Mouse (Mus musculus): ENCODE measurements around the gene Gm49320. TPM values are rescaled to one million over a fixed set of nuclear protein-coding genes. Genes with fewer than 3 reads are reported as not detected.

The Gm49320 gene
- total RNA-seq, 1 experiment from 2014 or later = 1.4 TPM

DNA sequence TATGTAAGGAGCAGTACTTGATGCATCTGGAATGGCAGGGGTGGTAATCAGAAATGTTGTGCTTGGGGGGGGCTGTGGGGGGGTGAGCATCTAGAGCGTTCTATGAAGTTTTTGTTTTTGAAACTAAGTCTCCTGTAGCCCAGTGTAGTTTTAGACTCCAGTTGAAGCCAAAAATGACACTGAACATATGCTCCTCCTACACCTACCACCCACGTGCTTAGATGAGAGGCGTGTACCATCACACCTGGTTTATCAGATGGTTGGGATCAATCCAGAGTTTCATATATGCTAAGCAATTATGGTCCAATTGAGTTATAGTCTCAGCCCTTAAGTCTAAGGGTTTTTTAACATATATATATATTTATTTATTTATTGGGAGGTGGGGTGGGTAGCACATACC is 19.0 kb upstream of the Gm49320 start:
- no peak for ATAC-seq (ENCODE audit: extremely low read depth, insufficient number of reproducible peaks, low FRiP score, poor library complexity, severe bottlenecking)

DNA sequence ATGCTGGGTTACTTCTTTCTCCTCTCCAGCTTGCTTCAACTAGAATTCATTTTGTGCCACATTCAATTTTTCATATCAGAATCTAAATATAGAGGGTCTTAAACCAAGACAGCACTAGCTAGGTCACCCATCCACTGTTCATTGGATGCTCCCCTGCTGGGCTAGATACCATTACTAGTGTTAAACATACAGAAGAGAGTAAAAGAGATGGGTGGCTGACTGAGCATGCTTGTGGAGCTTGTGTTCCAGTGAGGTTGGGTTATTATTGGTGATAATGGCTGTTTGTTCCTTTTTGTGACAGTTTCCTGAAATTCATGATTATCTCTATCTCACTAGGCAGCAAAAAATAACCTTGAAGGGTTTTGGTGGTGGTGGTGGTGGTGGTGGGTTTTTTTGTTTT is 16.6 kb upstream of the Gm49320 start:
- no peak for ATAC-seq (ENCODE audit: extremely low read depth, insufficient number of reproducible peaks, low FRiP score, poor library complexity, severe bottlenecking)

DNA sequence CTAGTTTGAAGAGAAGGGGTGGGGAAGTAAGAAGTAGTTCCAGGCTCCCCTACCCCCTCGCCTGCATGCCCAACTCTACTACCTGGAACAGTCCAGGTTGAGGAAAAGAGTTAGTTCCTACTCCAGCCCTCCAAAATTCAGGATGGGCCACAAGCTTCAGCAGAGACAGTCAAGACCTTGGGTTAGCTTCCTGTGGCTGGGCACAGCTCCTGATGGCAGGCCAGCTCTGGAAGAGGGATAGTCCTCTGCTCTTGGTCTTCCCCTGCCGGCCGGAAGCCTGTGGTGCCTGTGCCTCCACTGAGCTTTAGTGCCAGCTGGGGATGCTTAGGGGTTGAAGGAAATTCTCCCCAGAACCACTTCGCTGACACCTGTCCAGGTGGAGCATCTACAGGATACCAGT is 12.3 kb upstream of the Gm49320 start:
- no peak for ATAC-seq (ENCODE audit: extremely low read depth, insufficient number of reproducible peaks, low FRiP score, poor library complexity, severe bottlenecking)

DNA sequence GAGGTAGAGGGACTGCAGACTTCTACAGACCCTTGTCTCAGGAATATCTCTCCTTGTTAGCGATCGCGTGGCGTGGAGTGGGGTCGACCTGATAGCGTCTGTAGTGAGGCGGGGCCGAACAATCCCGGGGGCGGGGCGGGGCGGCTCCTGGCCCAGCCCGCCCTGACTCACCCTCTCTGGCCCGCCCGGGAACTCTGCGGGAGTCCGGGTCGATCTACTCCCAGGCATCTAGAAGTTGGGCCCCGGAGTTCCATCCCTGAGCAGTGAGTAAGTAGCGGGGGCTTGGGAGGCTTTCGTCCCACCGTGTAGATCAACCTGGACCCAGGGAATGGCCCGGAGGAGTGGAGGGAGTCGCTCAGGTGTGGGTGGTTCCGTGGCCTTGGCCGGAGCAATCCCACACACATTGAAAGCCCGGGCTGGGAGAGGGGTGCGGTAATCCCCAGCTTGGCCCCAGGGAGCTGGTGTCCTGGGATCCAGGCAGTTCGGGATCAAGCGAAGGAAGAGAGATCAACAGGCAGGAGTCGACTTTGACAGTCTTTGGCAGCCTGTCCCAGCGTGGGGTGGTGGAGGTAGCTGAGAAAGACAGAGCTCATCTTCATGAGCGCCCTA is 11.8 kb upstream of the Gm49320 start, which contains the start of gene Lrrc8e:
TSS of gene Lrrc8e (plus strand) at position 89 of the 609 bp plus-strand sequence.
- ATAC-seq (ENCODE audit: extremely low read depth, insufficient number of reproducible peaks, low FRiP score, poor library complexity, severe bottlenecking) = no peak

DNA sequence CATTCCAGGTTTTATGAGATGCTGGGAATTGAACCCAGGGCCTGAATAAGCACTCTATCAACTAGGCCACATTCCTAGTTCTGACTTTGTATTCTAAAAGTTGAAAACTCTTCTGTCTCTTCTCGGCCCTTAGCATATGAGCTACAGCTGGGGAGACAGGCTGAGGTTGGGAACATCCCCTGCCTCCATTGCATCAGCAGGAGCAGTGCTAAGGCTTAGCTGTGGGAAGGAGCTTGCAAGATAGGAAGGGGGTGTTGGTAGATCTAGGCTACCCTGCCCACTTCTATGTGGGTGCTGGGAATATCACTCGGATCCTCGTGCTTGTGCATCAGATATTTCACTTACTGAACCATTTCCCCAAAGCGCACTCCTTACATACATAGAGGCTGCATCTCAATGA is 10.7 kb upstream of the Gm49320 start:
- ATAC-seq (ENCODE audit: extremely low read depth, insufficient number of reproducible peaks, low FRiP score, poor library complexity, severe bottlenecking) = no peak

DNA sequence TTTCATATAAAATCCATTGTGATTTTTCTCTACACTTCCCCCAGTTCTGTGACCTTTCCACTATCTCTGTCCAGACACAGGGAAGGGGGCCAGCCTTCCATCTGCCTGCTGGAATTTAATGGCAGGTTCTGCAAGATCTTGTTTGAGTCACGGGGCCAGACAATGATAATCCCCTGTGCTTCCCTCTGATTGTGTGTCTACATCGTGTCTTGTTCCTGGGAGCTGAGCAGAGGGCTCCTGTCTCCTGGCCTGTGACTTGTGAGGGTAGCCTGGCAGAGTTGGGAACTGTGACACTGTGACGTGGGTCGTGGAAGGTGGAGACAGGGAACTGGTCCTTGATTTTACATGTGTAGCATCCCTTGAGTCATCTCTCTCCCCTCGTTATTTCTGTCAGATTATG is 8.9 kb upstream of the Gm49320 start:
- no peak for ATAC-seq (ENCODE audit: extremely low read depth, insufficient number of reproducible peaks, low FRiP score, poor library complexity, severe bottlenecking)

DNA sequence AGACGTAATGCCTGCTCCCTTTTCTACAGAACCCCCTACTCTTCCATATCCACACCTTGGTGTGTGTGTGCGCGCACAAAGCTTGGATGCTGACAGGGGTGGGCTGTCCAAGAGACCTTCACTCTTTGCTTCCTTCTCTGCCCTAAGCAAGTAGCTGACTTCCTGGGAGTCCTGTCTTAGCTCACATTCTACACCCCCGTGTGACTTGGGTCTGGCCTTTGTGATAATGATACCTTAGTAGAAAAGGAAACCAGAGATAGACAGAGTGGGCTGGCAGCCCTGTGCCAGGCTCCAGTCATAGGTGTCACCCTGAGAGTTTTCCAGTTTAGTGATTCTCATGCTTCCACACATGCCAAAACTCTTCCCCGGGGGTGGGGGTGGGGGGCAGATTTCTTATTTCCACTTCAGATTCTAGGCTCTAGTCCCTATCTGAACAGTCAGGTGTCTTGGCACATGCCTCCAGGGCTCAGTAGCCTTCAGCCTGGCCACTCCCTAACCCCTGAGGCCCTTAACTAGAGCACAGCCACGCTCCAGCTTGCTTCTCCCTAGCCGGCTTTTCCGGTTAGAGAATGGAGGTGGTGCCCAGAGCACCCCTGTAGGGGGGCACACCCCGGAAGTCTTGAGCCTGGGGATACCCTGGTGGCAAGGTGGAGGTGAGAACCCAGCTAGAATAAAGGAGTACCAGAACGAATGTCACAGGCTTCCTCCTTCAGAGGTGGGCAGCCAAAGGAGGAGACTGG is 7.9 kb upstream of the Gm49320 start:
- no peak for ATAC-seq (ENCODE audit: extremely low read depth, insufficient number of reproducible peaks, low FRiP score, poor library complexity, severe bottlenecking)

DNA sequence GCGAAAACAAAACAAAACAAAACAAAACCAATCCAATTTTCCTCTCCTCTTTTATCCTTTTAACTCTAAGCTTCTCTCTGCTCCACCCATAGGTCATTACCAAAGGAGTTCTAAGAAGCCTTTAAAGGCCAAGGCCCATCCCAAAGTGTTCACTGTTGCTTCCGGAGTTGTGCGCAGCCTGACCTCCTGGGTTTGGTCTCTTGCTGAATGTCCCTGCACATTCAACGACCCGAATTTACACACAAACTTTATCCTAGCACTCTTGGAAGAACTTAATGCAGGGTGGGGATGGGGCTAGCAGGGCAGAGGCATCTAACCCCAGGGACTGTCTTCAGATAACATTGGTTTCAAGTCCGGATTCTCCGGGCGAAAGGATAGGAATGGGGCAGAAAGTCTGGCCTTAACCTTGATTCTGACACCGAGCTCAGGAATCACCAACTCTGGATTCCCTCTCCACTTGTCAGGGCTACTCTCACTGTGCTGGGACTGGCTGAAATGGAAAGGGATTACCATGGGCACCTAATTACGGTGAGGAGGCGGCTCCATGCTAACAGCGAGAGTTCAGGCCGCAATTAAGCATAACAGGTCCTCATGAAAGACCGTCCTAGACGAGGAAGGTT is 741 bp upstream of the Gm49320 start:
- ATAC-seq (ENCODE audit: extremely low read depth, insufficient number of reproducible peaks, low FRiP score, poor library complexity, severe bottlenecking) = no peak

DNA sequence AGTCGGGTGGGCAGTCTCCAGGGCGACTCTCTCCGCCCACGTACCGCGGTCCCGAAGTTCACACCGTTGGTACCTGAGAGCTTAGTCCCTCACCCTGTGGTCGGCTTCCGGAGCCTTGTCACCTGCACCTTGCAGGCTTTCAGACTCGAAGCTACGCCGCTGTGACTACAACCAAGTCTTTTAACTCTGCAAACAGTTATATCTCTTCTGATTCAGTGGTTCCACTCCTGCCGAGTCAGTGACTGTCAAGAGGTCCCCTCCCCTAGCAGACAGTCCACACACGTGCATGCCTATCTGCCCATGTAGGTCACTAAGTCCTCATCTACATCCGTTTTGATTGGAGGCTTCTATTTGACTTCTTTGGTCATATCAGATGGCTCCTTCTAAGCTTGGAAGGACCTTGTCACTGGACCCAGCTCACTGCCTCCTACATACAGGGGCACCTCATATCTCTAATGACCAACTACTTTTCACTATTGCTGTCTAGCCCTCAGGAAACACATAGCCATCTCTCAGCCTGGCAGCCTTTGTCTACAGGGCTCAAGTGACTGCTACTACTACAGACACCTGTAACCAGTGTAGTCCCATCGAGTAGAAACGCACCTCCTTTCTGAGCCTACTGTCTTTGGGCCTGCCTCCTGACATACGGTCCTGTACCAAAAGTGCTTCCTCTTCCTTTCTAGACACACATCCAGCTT is 677 bp downstream of the Gm49320 start:
- 0 out of 2 replicates have a peak, but pooled peaks have one; percentile 2 for ATAC-seq (ENCODE audit: extremely low read depth, insufficient number of reproducible peaks, low FRiP score, poor library complexity, severe bottlenecking)

DNA sequence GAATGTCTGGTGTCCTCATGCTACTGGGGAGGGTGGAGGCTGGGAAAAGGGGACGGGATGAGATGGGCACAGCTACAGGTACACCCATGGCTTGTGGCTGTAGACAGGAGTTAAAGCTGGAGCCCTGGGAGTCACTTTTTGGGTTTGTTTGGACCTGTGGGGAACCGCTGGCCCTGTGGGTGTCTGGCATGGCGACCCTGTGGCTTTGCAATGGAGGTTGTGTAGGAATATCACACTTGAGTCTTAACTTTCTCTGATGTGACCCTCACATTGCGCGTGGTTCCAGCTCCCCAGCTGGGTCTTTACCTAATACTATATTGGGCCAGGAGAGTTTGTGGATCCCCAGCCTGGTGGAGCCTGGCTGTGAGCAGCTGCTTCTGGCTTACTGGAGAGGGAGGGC is 6.4 kb downstream of the Gm49320 start:
- ATAC-seq (ENCODE audit: extremely low read depth, insufficient number of reproducible peaks, low FRiP score, poor library complexity, severe bottlenecking) = no peak

DNA sequence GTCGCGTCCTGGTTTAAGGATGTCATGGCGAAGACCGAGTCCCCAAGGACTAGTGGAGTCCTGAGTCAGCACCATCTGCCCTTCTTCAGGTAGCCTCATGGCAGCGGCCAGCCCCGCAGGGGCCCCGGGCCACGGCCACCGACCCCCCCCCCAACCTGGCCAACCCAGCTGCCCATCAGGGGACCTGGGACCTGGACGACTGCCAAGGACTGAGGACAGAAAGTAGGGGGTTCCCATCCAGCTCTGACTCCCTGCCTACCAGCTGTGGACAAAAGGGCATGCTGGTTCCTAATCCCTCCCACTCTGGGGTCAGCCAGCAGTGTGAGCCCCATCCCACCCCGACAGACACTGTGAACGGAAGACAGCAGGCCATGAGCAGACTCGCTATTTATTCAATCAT is 7.1 kb downstream of the Gm49320 start:
- no peak for ATAC-seq (ENCODE audit: extremely low read depth, insufficient number of reproducible peaks, low FRiP score, poor library complexity, severe bottlenecking)

DNA sequence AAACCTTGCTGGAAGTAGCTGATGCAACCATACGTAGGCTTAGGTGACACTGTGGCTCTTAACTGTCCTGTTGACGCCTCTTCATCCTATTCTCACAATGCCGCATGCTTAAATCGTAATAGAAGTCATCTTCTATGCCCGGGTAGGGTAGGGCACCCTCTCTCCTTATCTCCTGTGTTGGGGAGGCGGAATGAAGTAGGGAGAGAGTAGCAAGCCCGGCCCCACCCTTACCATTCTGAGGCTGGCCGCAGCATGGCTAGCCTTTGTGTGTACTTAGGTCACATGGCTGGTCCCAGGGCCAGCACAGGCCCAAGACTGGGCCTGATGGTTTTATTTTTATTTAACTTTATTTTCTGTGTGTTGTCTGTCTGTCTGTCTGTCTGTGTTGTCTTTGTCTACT is 8.6 kb downstream of the Gm49320 start:
- no peak for ATAC-seq (ENCODE audit: extremely low read depth, insufficient number of reproducible peaks, low FRiP score, poor library complexity, severe bottlenecking)

DNA sequence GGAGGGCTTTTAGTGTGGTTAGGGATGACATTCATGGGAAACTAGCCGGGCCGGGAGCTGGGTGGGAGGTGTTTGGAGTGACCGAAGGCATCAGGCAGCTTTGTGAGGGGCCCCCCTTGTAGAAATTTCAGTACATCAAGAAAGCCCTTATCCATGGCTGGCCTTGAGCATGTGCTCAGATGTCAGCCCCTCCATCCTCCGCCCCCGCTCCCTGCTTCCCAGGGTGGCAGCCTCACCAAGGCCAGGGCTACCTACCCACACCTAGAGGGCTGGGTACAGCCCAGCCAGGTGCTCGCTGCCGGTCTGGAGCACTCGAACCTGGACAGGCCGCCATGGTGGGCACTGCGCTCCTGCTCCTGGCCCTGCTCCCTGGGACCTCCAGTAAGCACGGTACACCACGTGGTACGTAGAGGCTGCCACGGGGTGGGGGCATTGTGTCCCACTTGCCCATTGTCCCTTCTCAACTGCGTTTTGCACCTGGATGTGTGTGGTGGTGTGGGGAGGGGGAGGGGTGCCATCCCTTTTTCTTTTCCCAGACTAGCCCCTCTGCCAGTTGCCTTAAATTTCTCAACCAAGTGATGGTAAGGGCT is 9.4 kb downstream of the Gm49320 start, which contains the start of gene Tgfbr3l:
TSS of gene Tgfbr3l (plus strand) at position 264 of the 590 bp plus-strand sequence.
- ATAC-seq (ENCODE audit: extremely low read depth, insufficient number of reproducible peaks, low FRiP score, poor library complexity, severe bottlenecking) = no peak

DNA sequence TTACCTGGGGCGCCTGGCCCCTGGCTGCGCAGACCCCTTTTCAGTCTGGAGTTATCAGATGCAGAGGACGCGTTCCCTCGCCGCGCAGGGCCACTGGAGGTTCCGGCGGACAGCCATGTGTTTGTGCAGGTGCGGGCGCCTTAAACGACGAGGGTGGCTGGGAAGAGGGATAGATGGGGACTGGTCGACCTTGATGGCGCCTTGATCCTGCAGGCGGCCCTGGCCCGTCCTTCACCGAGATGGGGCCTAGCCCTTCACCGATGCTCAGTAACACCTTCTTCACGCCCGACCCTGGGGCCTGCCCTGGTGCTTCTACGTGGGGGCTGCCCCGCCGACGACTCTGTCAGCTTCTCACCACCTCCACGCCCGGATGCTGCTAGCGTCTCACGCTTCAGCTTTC is 10.5 kb downstream of the Gm49320 start:
- no peak for ATAC-seq (ENCODE audit: extremely low read depth, insufficient number of reproducible peaks, low FRiP score, poor library complexity, severe bottlenecking)

DNA sequence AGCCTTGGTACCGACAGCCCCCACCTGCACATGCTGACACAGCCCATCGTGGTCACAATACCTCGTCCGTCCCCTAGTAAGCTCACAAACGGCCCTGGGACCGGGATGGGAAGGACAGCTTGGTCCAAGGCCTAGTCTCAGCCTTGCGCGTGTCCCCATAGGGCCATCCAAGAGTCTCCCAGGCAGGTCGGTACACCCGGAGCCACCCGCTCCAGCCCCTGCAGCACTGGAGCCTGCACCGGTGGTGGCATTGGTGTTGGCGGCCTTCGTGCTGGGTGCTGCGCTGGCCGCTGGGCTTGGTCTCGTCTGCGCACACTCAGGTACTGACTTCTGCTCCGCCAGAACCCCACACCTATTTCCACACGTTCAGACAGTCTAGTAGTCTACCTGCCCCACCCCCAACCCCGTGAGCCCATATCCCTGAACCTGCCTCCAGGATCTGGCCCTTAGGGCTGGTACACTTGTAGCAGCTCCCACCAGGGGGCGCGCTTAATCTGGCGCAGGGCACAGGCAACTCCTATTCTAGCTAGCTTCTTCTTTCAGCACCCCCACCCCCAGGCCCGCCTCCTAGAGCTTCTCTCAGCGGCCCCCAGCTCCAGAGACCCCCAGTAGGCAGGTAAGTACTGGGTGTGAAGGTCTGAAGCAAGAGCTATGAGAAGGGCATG is 11.8 kb downstream of the Gm49320 start:
- peak; percentile 66 for ATAC-seq (ENCODE audit: extremely low read depth, insufficient number of reproducible peaks, low FRiP score, poor library complexity, severe bottlenecking)

DNA sequence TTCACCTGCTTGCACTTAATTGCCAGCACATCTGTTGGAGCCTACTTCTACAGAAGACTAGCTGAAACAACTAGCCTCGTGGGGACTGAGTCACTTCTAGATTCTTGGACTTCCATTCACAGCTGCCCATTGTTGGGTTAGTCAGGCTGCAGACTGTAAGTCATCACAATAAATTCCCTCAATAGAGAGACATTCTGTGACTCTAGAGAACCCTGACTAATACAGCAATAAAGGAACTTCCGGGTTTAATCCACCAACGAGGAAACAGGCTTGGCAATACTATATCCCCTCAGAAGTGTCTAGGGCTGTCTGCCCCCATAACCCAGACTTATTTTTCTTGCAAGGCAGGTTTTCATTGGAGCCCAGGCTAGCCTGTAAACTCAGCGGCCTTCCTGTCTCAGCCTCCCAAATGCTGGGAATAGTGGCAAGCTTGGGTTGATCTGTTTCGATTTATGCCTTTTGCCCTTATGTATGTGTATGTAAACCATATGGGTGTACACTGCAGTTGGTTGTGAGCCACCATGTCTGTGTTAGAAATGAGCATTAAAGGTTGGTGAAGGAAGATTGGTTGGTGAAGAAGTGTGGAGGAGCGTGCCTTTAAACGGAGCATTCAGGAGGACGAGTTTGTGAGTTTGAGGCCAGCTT is 13.6 kb downstream of the Gm49320 start:
- ATAC-seq (ENCODE audit: extremely low read depth, insufficient number of reproducible peaks, low FRiP score, poor library complexity, severe bottlenecking) = no peak

DNA sequence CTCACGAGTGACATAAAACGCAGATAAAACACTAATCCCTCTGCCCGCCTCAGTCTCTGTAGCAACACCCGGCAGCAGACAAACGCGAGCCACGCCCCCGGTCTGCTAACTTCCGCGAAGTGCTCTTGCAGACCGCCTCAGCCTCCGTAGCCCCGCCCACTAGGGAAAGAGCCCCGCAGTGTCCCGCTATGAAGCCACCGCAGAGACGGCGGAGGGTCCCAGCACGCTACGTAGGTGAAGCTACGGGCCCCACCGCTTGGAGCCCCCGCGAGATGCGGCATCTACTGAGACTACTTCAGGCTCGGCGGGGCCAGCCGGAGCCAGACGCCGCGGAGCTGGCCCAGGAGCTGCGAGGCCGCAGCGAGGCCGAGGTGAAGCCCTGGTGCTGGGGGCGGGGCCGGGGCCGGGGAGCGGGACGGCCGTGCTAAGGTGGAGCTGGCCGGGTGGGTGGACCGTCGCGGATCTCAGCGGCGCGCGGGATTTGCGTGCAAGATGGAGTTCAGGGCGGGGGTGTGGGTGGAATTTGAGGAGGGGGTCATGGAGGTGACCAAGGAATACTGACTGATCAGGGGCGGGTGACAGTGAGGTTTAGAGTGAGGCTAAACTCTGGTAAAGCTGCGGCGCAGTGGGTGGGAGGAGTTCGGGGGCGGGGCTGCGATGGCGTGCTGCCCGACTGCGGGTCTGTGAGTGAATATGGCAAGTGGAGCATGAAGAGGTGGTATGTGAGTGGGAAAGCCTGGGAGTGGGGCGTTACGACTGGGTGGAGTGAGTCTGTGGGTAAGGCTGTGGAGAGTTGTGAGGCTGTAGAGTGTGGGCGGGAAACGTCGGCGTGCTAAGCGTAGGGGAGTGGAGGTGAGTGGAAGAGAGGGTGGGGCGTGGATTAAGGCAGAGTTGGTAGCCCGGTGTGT is 14.5 kb downstream of the Gm49320 start, which contains the start of gene Snapc2:
TSS of gene Snapc2 (plus strand) at position 147 of the 908 bp plus-strand sequence.
- peak; percentile 84 for ATAC-seq (ENCODE audit: extremely low read depth, insufficient number of reproducible peaks, low FRiP score, poor library complexity, severe bottlenecking)
